Mouse (Mus musculus): ENCODE results near the gene Gm21294. TPM values are rescaled to one million over a fixed set of nuclear protein-coding genes. Genes with fewer than 3 reads are reported as not detected.

Gm21294 gene
- total RNA-seq (2023), result not detected

DNA sequence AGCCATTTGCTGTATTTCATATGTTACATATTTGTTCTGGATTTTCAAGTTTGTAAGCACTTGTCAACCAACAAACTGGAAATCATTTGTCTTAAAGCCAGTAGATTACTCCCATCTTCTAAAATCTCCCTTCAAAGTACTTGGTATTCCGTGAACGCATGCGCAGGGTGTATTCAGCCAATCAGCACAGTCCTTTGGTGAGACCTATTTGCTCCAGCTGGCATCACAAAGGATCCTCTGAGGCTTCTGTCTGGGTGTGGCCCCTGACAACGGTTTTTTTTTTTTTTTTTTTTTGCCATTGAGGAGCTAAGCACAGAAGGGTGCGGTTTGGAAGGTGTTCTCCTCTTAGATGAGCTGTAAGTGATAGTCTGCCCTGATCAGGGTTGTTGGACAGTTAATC is at the start of gene Gm21294:
Gm21294 (plus strand) TSS at position 301 of the 400 bp plus-strand sequence.

